Mouse (Mus musculus): ENCODE data around the gene Sarnp. TPM values are rescaled to one million over a fixed set of nuclear protein-coding genes. Genes with fewer than 3 reads are reported as not detected.

The Sarnp gene
- polyA plus RNA-seq, 1 experiment from 2014 or later, result 168 TPM

GRCm38 (mm10) chr10:128861176-128861575 lies 44.0 kb downstream of the Sarnp start:
- Histone ChIP-seq H3K27me3 (no peaks in the 10 kb centered on the region), H3K27ac (no peak overlapping the region), H3K4me1 (replicated peaks) (no peaks in the 10 kb centered on the region), H3K9me3 (replicated peaks) (no peaks in the 10 kb centered on the region), H3K4me2 (no peak overlapping the region), H3K4me3 (no peak overlapping the region), H3K9ac (no peak overlapping the region), H3K36me3 (peaks cover 21% of the 10 kb centered on the region)
- no peak for ATAC-seq (replicated peaks; ENCODE audit: insufficient number of reproducible peaks, insufficient read depth, low FRiP score, low read depth)

GRCm38 (mm10) chr10:128866042-128866441 lies 48.9 kb downstream of the Sarnp start:
- no peaks in the 10 kb centered on the region for H3K27me3 ChIP-seq
- no peak overlapping the region for H3K4me2 ChIP-seq
- H3K36me3 ChIP-seq, result peaks cover 20% of the 10 kb centered on the region; the same call in 1 of the 2 replicates
- no peaks in the 10 kb centered on the region for H3K9me3 ChIP-seq (replicated peaks)
- no peak overlapping the region for H3K9ac ChIP-seq
- no peak overlapping the region for H3K4me3 ChIP-seq
- no peak for ATAC-seq (replicated peaks; ENCODE audit: insufficient number of reproducible peaks, insufficient read depth, low FRiP score, low read depth)
- 78% methylated on average over 3 of the region's 3 CpGs for WGBS
- no peaks in the 10 kb centered on the region for H3K4me1 ChIP-seq (replicated peaks)
- no peak overlapping the region for H3K27ac ChIP-seq

- Histone ChIP-seq H3K4me3 (no peak overlapping the region), H3K36me3 (peaks cover 23% of the 10 kb centered on the region; the same call in 1 of the 2 replicates), H3K9me3 (replicated peaks) (no peaks in the 10 kb centered on the region), H3K4me2 (no peak overlapping the region), H3K4me1 (replicated peaks) (no peaks in the 10 kb centered on the region), H3K9ac (no peak overlapping the region), H3K27ac (no peak overlapping the region), H3K27me3 (no peaks in the 10 kb centered on the region)
- WGBS, result 82% methylated on average over 1 of the region's 1 CpGs
- no peak for ATAC-seq (replicated peaks; ENCODE audit: insufficient number of reproducible peaks, insufficient read depth, low FRiP score, low read depth)
Observed at GRCm38 (mm10) chr10:128866518-128866917, 49.4 kb downstream of the Sarnp start.

GRCm38 (mm10) chr10:128870341-128870740 lies 53.2 kb downstream of the Sarnp start:
- no peak overlapping the region for H3K9ac ChIP-seq
- H3K4me1 ChIP-seq (replicated peaks), result no peaks in the 10 kb centered on the region
- peaks cover 40% of the 10 kb centered on the region for H3K36me3 ChIP-seq
- H3K9me3 ChIP-seq (replicated peaks), result no peaks in the 10 kb centered on the region
- 79% methylated on average over 3 of the region's 3 CpGs for WGBS
- no peak for ATAC-seq (replicated peaks; ENCODE audit: insufficient number of reproducible peaks, insufficient read depth, low FRiP score, low read depth)
- H3K4me3 ChIP-seq, result no peak overlapping the region
- no peak overlapping the region for H3K27ac ChIP-seq
- no peak overlapping the region for H3K4me2 ChIP-seq
- H3K27me3 ChIP-seq, result no peaks in the 10 kb centered on the region

GRCm38 (mm10) chr10:128878291-128878690 lies 61.2 kb downstream of the Sarnp start:
- H3K9ac ChIP-seq, result no peak overlapping the region
- H3K36me3 ChIP-seq, result peaks cover 28% of the 10 kb centered on the region
- no peak overlapping the region for H3K4me2 ChIP-seq
- H3K27ac ChIP-seq, result no peak overlapping the region
- no peaks in the 10 kb centered on the region for H3K4me1 ChIP-seq (replicated peaks)
- no peak for ATAC-seq (replicated peaks; ENCODE audit: insufficient number of reproducible peaks, insufficient read depth, low FRiP score, low read depth)
- H3K9me3 ChIP-seq (replicated peaks), result no peaks in the 10 kb centered on the region
- no peaks in the 10 kb centered on the region for H3K27me3 ChIP-seq
- H3K4me3 ChIP-seq, result no peak overlapping the region

- no peak for ATAC-seq (replicated peaks; ENCODE audit: insufficient number of reproducible peaks, insufficient read depth, low FRiP score, low read depth)
- no peak overlapping the region for H3K9ac ChIP-seq
- no peaks in the 10 kb centered on the region for H3K4me1 ChIP-seq (replicated peaks)
- no peak overlapping the region for H3K27ac ChIP-seq
- no peak overlapping the region for H3K4me2 ChIP-seq
- 79% methylated on average over 2 of the region's 2 CpGs for WGBS
- no peak overlapping the region for H3K4me3 ChIP-seq
- H3K27me3 ChIP-seq, result no peaks in the 10 kb centered on the region
- no peaks in the 10 kb centered on the region for H3K9me3 ChIP-seq (replicated peaks)
- peaks cover 23% of the 10 kb centered on the region for H3K36me3 ChIP-seq
Observed at GRCm38 (mm10) chr10:128878811-128879210, 61.7 kb downstream of the Sarnp start.

GRCm38 (mm10) chr10:128882067-128882466 lies 64.9 kb downstream of the Sarnp start:
- no peak for ATAC-seq (replicated peaks; ENCODE audit: insufficient number of reproducible peaks, insufficient read depth, low FRiP score, low read depth)
- no peaks in the 10 kb centered on the region for H3K9me3 ChIP-seq (replicated peaks)
- 86% methylated on average over 5 of the region's 5 CpGs for WGBS
- no peak overlapping the region for H3K27ac ChIP-seq
- no peak overlapping the region for H3K4me3 ChIP-seq
- H3K27me3 ChIP-seq, result no peaks in the 10 kb centered on the region
- peaks cover 8% of the 10 kb centered on the region; the same call in 1 of the 2 replicates for H3K36me3 ChIP-seq
- no peak overlapping the region for H3K4me2 ChIP-seq
- H3K9ac ChIP-seq, result no peak overlapping the region
- H3K4me1 ChIP-seq (replicated peaks), result 0 out of 2 replicates have a peak, but pooled peaks cover 5% of the 10 kb centered on the region

- Histone ChIP-seq H3K9ac (peak overlapping the region; percentile 49), H3K4me3 (peak overlapping the region; percentile 42), H3K27me3 (peaks cover 8% of the 10 kb centered on the region), H3K4me1 (replicated peaks) (peaks cover 35% of the 10 kb centered on the region), H3K27ac (peak overlapping the region; percentile 37), H3K4me2 (peak overlapping the region; percentile 94), H3K36me3 (no peaks in the 10 kb centered on the region), H3K9me3 (replicated peaks) (no peaks in the 10 kb centered on the region)
- 0% methylated on average over 7 of the region's 7 CpGs for WGBS
- ATAC-seq (replicated peaks; ENCODE audit: insufficient number of reproducible peaks, insufficient read depth, low FRiP score, low read depth), result 0 out of 2 replicates have a peak, but pooled peaks have one; percentile 30
Observed at GRCm38 (mm10) chr10:128888941-128889827, 72.1 kb downstream of the Sarnp start.

- Histone ChIP-seq H3K27ac (peak overlapping the region; percentile 7; the same call in 1 of the 2 replicates), H3K4me1 (replicated peaks) (peaks cover 35% of the 10 kb centered on the region), H3K9ac (peak overlapping the region; percentile 81; the same call in 1 of the 2 replicates), H3K36me3 (no peaks in the 10 kb centered on the region), H3K4me2 (peak overlapping the region; percentile 94), H3K9me3 (replicated peaks) (no peaks in the 10 kb centered on the region), H3K4me3 (peak overlapping the region; percentile 77), H3K27me3 (peaks cover 8% of the 10 kb centered on the region)
- ATAC-seq (replicated peaks; ENCODE audit: insufficient number of reproducible peaks, insufficient read depth, low FRiP score, low read depth), result no peak
- 50% methylated on average over 1 of the region's 2 CpGs for WGBS
Observed at GRCm38 (mm10) chr10:128889846-128890245, 72.7 kb downstream of the Sarnp start.

GRCm38 (mm10) chr10:128890383-128891295 lies 73.5 kb downstream of the Sarnp start:
- no peak; the same call in 1 of the 2 replicates for ATAC-seq (replicated peaks; ENCODE audit: insufficient number of reproducible peaks, insufficient read depth, low FRiP score, low read depth)
- no peaks in the 10 kb centered on the region for H3K9me3 ChIP-seq (replicated peaks)
- H3K4me3 ChIP-seq, result peak overlapping the region; percentile 77
- no peaks in the 10 kb centered on the region for H3K36me3 ChIP-seq
- WGBS, result 1% methylated on average over 40 of the region's 40 CpGs
- H3K4me1 ChIP-seq (replicated peaks), result peaks cover 40% of the 10 kb centered on the region
- peaks cover 8% of the 10 kb centered on the region for H3K27me3 ChIP-seq
- H3K9ac ChIP-seq, result peak overlapping the region; percentile 81
- peak overlapping the region; percentile 94 for H3K4me2 ChIP-seq
- peak overlapping the region; percentile 78 for H3K27ac ChIP-seq
